Mouse (Mus musculus): ENCODE measurements at regions not wholly inside any gene's neighbourhood (a gene's known extent, or its start where the extent isn't known, plus 50 kb on each side); places are given as distances from the start of the nearest gene placed in this dataset.
A peak's percentile ranks its signal among the peaks of the same experiment; 100 is the strongest.
"Not testable (repeated sequence)": the region's sequence is repeated elsewhere in the genome, so short reads cannot be mapped to it uniquely, and the experiment has no call there.

- not testable (repeated sequence) for H3K36me3 ChIP-seq (ENCODE audit: control insufficient read depth, insufficient read depth, low read length); DNase-seq (ENCODE audit: low spot score, missing footprints); H3K9me3 ChIP-seq (ENCODE audit: control insufficient read depth, low read length); H3K9ac ChIP-seq (ENCODE audit: low read length); H3K27me3 ChIP-seq (ENCODE audit: control insufficient read depth, insufficient read depth, low read length); H3K27ac ChIP-seq (ENCODE audit: low read depth, low read length); H3K4me1 ChIP-seq (ENCODE audit: control insufficient read depth, insufficient read depth, low read length); H3K4me3 ChIP-seq (ENCODE audit: low read depth, low read length); H3K4me2 ChIP-seq
- ATAC-seq (ENCODE audit: low FRiP score), result peak; percentile 100
- 91% methylated on average over 18 of the region's 18 CpGs for WGBS
These were observed 62.3 kb upstream of the Ccnh start for GRCm38 (mm10) chr13:85126573-85127547.

- Histone ChIP-seq H3K27ac (ENCODE audit: low read depth, low read length) (no peak overlapping the region), H3K9ac (ENCODE audit: low read length) (no peak overlapping the region), H3K4me1 (ENCODE audit: control insufficient read depth, insufficient read depth, low read length) (no peaks in the 10 kb centered on the region), H3K4me3 (ENCODE audit: low read depth, low read length) (no peak overlapping the region), H3K4me2 (no peak overlapping the region), H3K9me3 (ENCODE audit: control insufficient read depth, low read length) (no peaks in the 10 kb centered on the region), H3K27me3 (ENCODE audit: control insufficient read depth, insufficient read depth, low read length) (no peaks in the 10 kb centered on the region), H3K36me3 (ENCODE audit: control insufficient read depth, insufficient read depth, low read length) (no peaks in the 10 kb centered on the region)
- no peak for DNase-seq (ENCODE audit: low spot score, missing footprints)
- ATAC-seq (ENCODE audit: low FRiP score), result no peak
- WGBS, result 83% methylated on average over 1 of the region's 1 CpGs
These were observed 61.7 kb upstream of the Ccnh start for GRCm38 (mm10) chr13:85127548-85127925.

Measured in midbrain, embryonic 11.5 days (tissue).